Mouse (Mus musculus) CH12.LX (cell line): ENCODE measurements around the gene Sf3b2. TPM values are rescaled to one million over a fixed set of nuclear protein-coding genes. Genes with fewer than 3 reads are reported as not detected.

Experiments used
- DNase-seq: peaks from one replicate; pipeline ENCODE4 v3.0.0-alpha.2; 2013; ENCODE audit errors: extremely low read depth
- H3K27ac ChIP-seq: 2 replicates; pipeline ENCODE4 v1.5.1; 2012; ENCODE audit warnings: low read depth, mild to moderate bottlenecking, control low read depth, moderate library complexity; ENCODE audit not compliant: insufficient read depth
- H3K27me3 ChIP-seq: replicated peaks from 2 replicates; pipeline ENCODE3; 2012; ENCODE audit warnings: inconsistent platforms
- H3K36me3 ChIP-seq, 2 experiments: replicated peaks in 1 of 2; 2 replicates each; pipeline versions ENCODE3 to v1.6.1; 2012; ENCODE audit warnings: inconsistent platforms in 1 of 2, low read length in 1 of 2, mild to moderate bottlenecking in 1 of 2, mixed read lengths in 1 of 2, moderate library complexity in 1 of 2; ENCODE audit not compliant: control insufficient read depth in 1 of 2, insufficient read depth in 1 of 2
- H3K4me1 ChIP-seq, 2 experiments: 2 replicates each; pipeline ENCODE4 v1.6.1; 2012; ENCODE audit warnings: inconsistent platforms in 1 of 2, moderate library complexity in 1 of 2; ENCODE audit not compliant: insufficient read depth in 2 of 2, control insufficient read depth in 1 of 2
- H3K4me2 ChIP-seq: 2 replicates; pipeline ENCODE4 v1.6.1; 2012; ENCODE audit warnings: low read depth, mild to moderate bottlenecking, control low read depth; ENCODE audit not compliant: poor library complexity, insufficient read depth, severe bottlenecking
- H3K4me3 ChIP-seq, 3 experiments: fragments of 150-350 bp in 1 of 3; sonication (generic) in 1 of 3; replicated peaks in 1 of 3; 2 replicates each; pipeline versions ENCODE3 to v1.5.1; 2011 to 2012; ENCODE audit warnings: low read depth in 2 of 3, low read length in 2 of 3, mild to moderate bottlenecking in 2 of 3, moderate library complexity in 2 of 3, control low read depth in 1 of 3, improper control_type of control experiment in 1 of 3, inconsistent platforms in 1 of 3, mixed read lengths in 1 of 3; ENCODE audit not compliant: poor library complexity in 1 of 3
- H3K79me2 ChIP-seq: replicated peaks from 2 replicates; pipeline ENCODE4 v1.6.1; 2012; ENCODE audit warnings: mild to moderate bottlenecking, moderate library complexity; ENCODE audit not compliant: control insufficient read depth, poor library complexity, insufficient read depth, severe bottlenecking; ENCODE audit errors: extremely low read depth
- H3K9ac ChIP-seq: 2 replicates; pipeline ENCODE4 v1.6.1; 2012; ENCODE audit warnings: low read depth, mild to moderate bottlenecking, control low read depth, moderate library complexity; ENCODE audit not compliant: insufficient read depth
- H3K9me3 ChIP-seq: replicated peaks from 2 replicates; pipeline ENCODE3; 2012; ENCODE audit warnings: low read length, inconsistent platforms, mixed read lengths
- BHLHE40 ChIP-seq: IDR thresholded peaks from 2 replicates; pipeline ENCODE4 v1.6.1; 2011; ENCODE audit warnings: mild to moderate bottlenecking, low read depth, low read length, improper control_type of control experiment
- CHD1 ChIP-seq: IDR thresholded peaks from 2 replicates; pipeline ENCODE4 v1.6.1; 2012; ENCODE audit warnings: low read depth, low read length, improper control_type of control experiment, inconsistent platforms
- CHD2 ChIP-seq: IDR thresholded peaks from 2 replicates; pipeline ENCODE4 v1.6.1; 2011; ENCODE audit warnings: low read length, improper control_type of control experiment
- CTCF ChIP-seq, 2 experiments: IDR thresholded peaks in 1 of 2; conservative IDR thresholded peaks in 1 of 2; 2 replicates each; pipeline ENCODE4 v1.5.1; 2011 to 2012; ENCODE audit warnings: low read depth in 2 of 2, low read length in 2 of 2, improper control_type of control experiment in 1 of 2, inconsistent platforms in 1 of 2, mild to moderate bottlenecking in 1 of 2, moderate library complexity in 1 of 2
- ELF1 ChIP-seq: IDR thresholded peaks from 2 replicates; pipeline ENCODE4 v1.6.1; 2014; ENCODE audit warnings: low read depth, mild to moderate bottlenecking, inconsistent platforms, low read length, improper control_type of control experiment
- EP300 ChIP-seq: IDR thresholded peaks from 2 replicates; pipeline ENCODE4 v1.6.1; 2011; ENCODE audit warnings: low read length, improper control_type of control experiment
- ETS1 ChIP-seq: conservative IDR thresholded peaks from 2 replicates; pipeline ENCODE4 v1.6.1; 2012; ENCODE audit warnings: low read depth, mild to moderate bottlenecking, inconsistent platforms, low read length, improper control_type of control experiment, moderate library complexity
- GABPA ChIP-seq: IDR thresholded peaks from 2 replicates; pipeline ENCODE4 v1.6.1; 2012; ENCODE audit warnings: low read depth, low read length, improper control_type of control experiment, inconsistent platforms; ENCODE audit not compliant: insufficient replicate concordance
- IRF4 ChIP-seq: IDR thresholded peaks from 2 replicates; pipeline ENCODE4 v1.6.1; 2014; ENCODE audit warnings: low read depth, mild to moderate bottlenecking, inconsistent platforms, low read length, improper control_type of control experiment
- JUN ChIP-seq: IDR thresholded peaks from 2 replicates; pipeline ENCODE4 v1.6.1; 2011; ENCODE audit warnings: low read depth, mild to moderate bottlenecking, low read length, improper control_type of control experiment, moderate library complexity; ENCODE audit not compliant: insufficient read depth
- JUND ChIP-seq: conservative IDR thresholded peaks from 2 replicates; pipeline ENCODE4 v1.6.1; 2011; ENCODE audit warnings: low read depth, low read length, improper control_type of control experiment
- MAFK ChIP-seq: IDR thresholded peaks from 2 replicates; pipeline ENCODE4 v1.6.1; 2011; ENCODE audit warnings: low read length, improper control_type of control experiment; ENCODE audit not compliant: insufficient replicate concordance
- MAX ChIP-seq: IDR thresholded peaks from 2 replicates; pipeline ENCODE4 v1.6.1; 2011; ENCODE audit warnings: low read length, improper control_type of control experiment
- MAZ ChIP-seq: IDR thresholded peaks from 2 replicates; pipeline ENCODE4 v1.6.1; 2012; ENCODE audit warnings: low read depth, mild to moderate bottlenecking, inconsistent platforms, low read length, improper control_type of control experiment, moderate library complexity
- MEF2A ChIP-seq: IDR thresholded peaks from 2 replicates; pipeline ENCODE4 v1.6.1; 2014; ENCODE audit warnings: low read depth, mild to moderate bottlenecking, inconsistent platforms, low read length, improper control_type of control experiment, borderline replicate concordance
- MXI1 ChIP-seq: IDR thresholded peaks from 2 replicates; pipeline ENCODE4 v1.6.1; 2011; ENCODE audit warnings: mild to moderate bottlenecking, low read depth, low read length, improper control_type of control experiment
- MYC ChIP-seq: IDR thresholded peaks from 2 replicates; pipeline ENCODE4 v1.6.1; 2011; ENCODE audit warnings: low read depth, mild to moderate bottlenecking, improper control_type of control experiment, low read length
- NELFE ChIP-seq: IDR thresholded peaks from 2 replicates; pipeline ENCODE4 v1.6.1; 2011; ENCODE audit warnings: low read depth, low read length, improper control_type of control experiment
- NRF1 ChIP-seq: IDR thresholded peaks from 2 replicates; pipeline ENCODE4 v1.6.1; 2014; ENCODE audit warnings: low read depth, mild to moderate bottlenecking, inconsistent platforms, low read length, improper control_type of control experiment, moderate library complexity
- POLR2A ChIP-seq: IDR thresholded peaks from 2 replicates; pipeline ENCODE4 v1.6.1; 2011; ENCODE audit warnings: low read depth, mild to moderate bottlenecking, improper control_type of control experiment, low read length
- POLR2AphosphoS2 ChIP-seq: IDR thresholded peaks from 2 replicates; pipeline ENCODE4 v1.6.1; 2011; ENCODE audit warnings: low read depth, low read length, improper control_type of control experiment
- RAD21 ChIP-seq: IDR thresholded peaks from 2 replicates; pipeline ENCODE4 v1.6.1; 2011; ENCODE audit warnings: low read depth, mild to moderate bottlenecking, low read length, improper control_type of control experiment, moderate library complexity
- RCOR1 ChIP-seq: conservative IDR thresholded peaks from 2 replicates; pipeline ENCODE4 v1.6.1; 2012; ENCODE audit warnings: low read depth, mild to moderate bottlenecking, inconsistent platforms, low read length, improper control_type of control experiment
- SMC3 ChIP-seq: IDR thresholded peaks from 2 replicates; pipeline ENCODE4 v1.6.1; 2011; ENCODE audit warnings: low read depth, low read length, improper control_type of control experiment
- TBP ChIP-seq: conservative IDR thresholded peaks from 2 replicates; pipeline ENCODE4 v1.6.1; 2011; ENCODE audit warnings: low read depth, low read length, improper control_type of control experiment
- TCF12 ChIP-seq: IDR thresholded peaks from 2 replicates; pipeline ENCODE4 v1.6.1; 2014; ENCODE audit warnings: low read depth, mild to moderate bottlenecking, inconsistent platforms, low read length, improper control_type of control experiment
- UBTF ChIP-seq: IDR thresholded peaks from 2 replicates; pipeline ENCODE4 v1.6.1; 2012; ENCODE audit warnings: low read depth, mild to moderate bottlenecking, inconsistent platforms, low read length, improper control_type of control experiment, moderate library complexity
- USF1 ChIP-seq: IDR thresholded peaks from 2 replicates; pipeline ENCODE4 v1.6.1; 2014; ENCODE audit warnings: low read depth, mild to moderate bottlenecking, inconsistent platforms, low read length, improper control_type of control experiment
- USF2 ChIP-seq: conservative IDR thresholded peaks from 2 replicates; pipeline ENCODE4 v1.6.1; 2011; ENCODE audit warnings: low read depth, low read length, improper control_type of control experiment
- ZC3H11A ChIP-seq: IDR thresholded peaks from 2 replicates; pipeline ENCODE4 v1.6.1; 2012; ENCODE audit warnings: low read depth, mild to moderate bottlenecking, inconsistent platforms, low read length, improper control_type of control experiment
- dilution Hi-C: fragments of 300-500 bp; cut with MboI; formaldehyde crosslinking; loops from 2 replicates; pipeline ENCODE4 v1.14.3; 2020; ENCODE audit warnings: low sequenced_read_pairs; ENCODE audit not compliant: extremely low pct_unique_long_range_greater_than_20kb, extremely low pct_ligation_motif_present
- in situ Hi-C: fragments of 300-500 bp; cut with MboI; formaldehyde crosslinking; loops from 3 replicates; pipeline ENCODE4 v1.14.3; 2019; ENCODE audit warnings: low sequenced_read_pairs, low pct_ligation_motif_present, low pct_unique_long_range_greater_than_20kb, mixed read lengths
- polyA plus RNA-seq: library from polyadenylated mRNA; unstranded; fragments of >175 nt; gene quantifications from 2 replicates; pipeline ENCODE4 v1.2.1, GENCODE M21; 2012; ENCODE audit warnings: low read depth; ENCODE audit not compliant: insufficient read length
- total RNA-seq, 2 experiments: library from RNA; depleted of rRNA; stranded (reverse); fragments of 300-350 nt in 1 of 2; fragments of >200 nt in 1 of 2; gene quantifications; 2 replicates each; pipeline ENCODE4 v1.2.3; 2012 to 2014

Gene Sf3b2
- total and polyA plus RNA-seq, 3 experiments = 161 to 238 (median 191) TPM

DNA sequence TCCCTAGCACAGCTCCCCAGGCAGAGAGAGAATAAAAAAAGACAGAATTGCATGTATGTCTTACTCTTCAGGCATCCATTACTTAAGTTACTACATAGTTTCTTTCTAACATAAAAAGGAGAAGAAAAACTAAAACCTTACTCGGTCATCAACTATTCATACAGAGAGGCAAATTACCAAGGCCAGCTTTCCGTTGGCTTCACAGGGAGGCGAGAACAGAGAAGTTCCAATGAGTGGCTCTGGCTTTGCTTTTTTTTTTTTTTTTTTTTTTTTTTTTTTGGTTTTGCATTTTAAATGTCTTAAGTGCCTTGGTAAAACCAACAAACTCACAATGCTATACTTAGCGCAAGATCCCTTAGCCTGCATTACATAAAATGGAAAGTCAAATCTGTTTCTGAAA lies 62.6 kb downstream of the Sf3b2 start (continued):
- TF ChIP-seq TBP = no peak
- no peak for TF ChIP-seq USF2

DNA sequence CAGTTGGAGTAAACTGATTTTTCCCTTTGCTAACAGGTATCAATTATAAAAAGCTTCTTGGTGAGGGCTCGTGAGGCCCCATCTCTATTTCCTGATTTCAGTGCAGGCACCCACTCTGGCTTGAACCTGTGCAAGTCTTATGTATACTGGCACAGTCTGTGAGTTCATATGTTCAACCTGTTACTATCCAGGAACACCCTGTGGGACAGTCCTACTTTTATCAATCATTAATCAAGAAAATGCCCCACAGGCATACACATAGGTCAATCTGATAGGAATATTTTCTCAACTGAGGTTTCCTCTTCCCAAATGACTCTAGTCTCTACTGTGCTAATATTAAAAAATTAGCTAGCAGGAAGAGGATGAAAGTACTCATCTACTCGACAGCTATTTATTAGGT lies 65.1 kb downstream of the Sf3b2 start:
- dilution Hi-C loops = no loop called here
- Histone ChIP-seq H3K79me2 (peaks cover 13% of the 10 kb centered on the region; the same call in 1 of the 2 replicates), H3K4me2 (no peak overlapping the region), H3K27me3 (no peaks in the 10 kb centered on the region), H3K9ac (peak overlapping the region; percentile 33; the same call in 1 of the 2 replicates), H3K9me3 (no peaks in the 10 kb centered on the region), H3K27ac (no peak overlapping the region), H3K4me1 (peaks cover 9 to 29% of the 10 kb centered on the region in 2 experiments), H3K36me3 (no peaks in the 10 kb centered on the region), H3K4me3 (no peak overlapping the region)
- DNase-seq = no peak
- in situ Hi-C loops = no loop called here
- TF ChIP-seq RCOR1 (no peak), USF1 (no peak), JUN (no peak), GABPA (no peak), MAX (no peak), NRF1 (no peak), MYC (no peak), MXI1 (no peak), TCF12 (no peak), CHD1 (no peak), ELF1 (no peak), CHD2 (no peak), BHLHE40 (no peak), RAD21 (no peak), TBP (no peak), JUND (no peak)

- TF ChIP-seq UBTF = no peak
- no peak for TF ChIP-seq CTCF (conservative IDR thresholded peaks at IDR 0.05 in 1 of 2, IDR thresholded peaks at IDR 0.05 in 1 of 2; ENCODE audit: low read depth in 2 of 2, low read length in 2 of 2)
- TF ChIP-seq MAFK = no peak
- no peak for TF ChIP-seq EP300
- no peak for TF ChIP-seq MEF2A
- no peak for TF ChIP-seq SMC3
- no peak for TF ChIP-seq ZC3H11A
- no peak for TF ChIP-seq GABPA
- TF ChIP-seq TBP = no peak
- no peak for TF ChIP-seq JUN
- no peak for TF ChIP-seq NELFE
- TF ChIP-seq MAZ = no peak
- TF ChIP-seq POLR2AphosphoS2 = no peak
- no peak for TF ChIP-seq ETS1
- no peak for TF ChIP-seq POLR2A
- no peak for TF ChIP-seq IRF4
- TF ChIP-seq, all 38 proteins: peak for 0
These were observed 70.6 kb downstream of the Sf3b2 start for GRCm38 (mm10) chr19:5224624-5225023.

More at GRCm38 (mm10) chr19:5224624-5225023, 70.6 kb downstream of the Sf3b2 start:
- dilution Hi-C loops (no loop called here), in situ Hi-C loops (no loop called here)
- Histone ChIP-seq H3K9ac (no peak overlapping the region), H3K27ac (no peak overlapping the region), H3K27me3 (no peaks in the 10 kb centered on the region), H3K79me2 (peaks cover 2% of the 10 kb centered on the region; the same call in 1 of the 2 replicates), H3K4me2 (no peak overlapping the region), H3K36me3 (no peaks in the 10 kb centered on the region), H3K4me1 (peaks cover 15 to 40% of the 10 kb centered on the region in 2 experiments), H3K4me3 (no peak overlapping the region), H3K9me3 (no peaks in the 10 kb centered on the region)
- no peak for DNase-seq
